Mouse (Mus musculus): Measurements from ENCODE around the gene Tmem200a.

- TF ChIP-seq CTCF (IDR thresholded peaks at IDR 0.05; ENCODE audit: control insufficient read depth, insufficient read depth, insufficient replicate concordance, low read depth, low read length), result no peak
- no peak for TF ChIP-seq POLR2A (IDR thresholded peaks at IDR 0.05; ENCODE audit: control insufficient read depth, low read depth, low read length)
Measured at GRCm38 (mm10) chr10:26018740-26019139, 60.1 kb downstream of the Tmem200a start.
